Mouse (Mus musculus) adrenal gland, postnatal 25 days (tissue): ENCODE data around the gene Coa4. TPM values are rescaled to one million over a fixed set of nuclear protein-coding genes. Genes with fewer than 3 reads are reported as not detected.
A peak's percentile ranks its signal among the peaks of the same experiment; 100 is the strongest.

Experiments
- DNase-seq: peaks from one replicate; pipeline ENCODE4 v3.0.0; 2021; ENCODE audit warnings: mixed read lengths
- total RNA-seq: library from RNA; stranded (reverse); gene quantifications from 2 replicates; pipeline ENCODE4 v1.2.3, GENCODE M21; 2021

Gene Coa4
- total RNA-seq, 1 experiment from 2014 or later: 11.5 TPM

DNA sequence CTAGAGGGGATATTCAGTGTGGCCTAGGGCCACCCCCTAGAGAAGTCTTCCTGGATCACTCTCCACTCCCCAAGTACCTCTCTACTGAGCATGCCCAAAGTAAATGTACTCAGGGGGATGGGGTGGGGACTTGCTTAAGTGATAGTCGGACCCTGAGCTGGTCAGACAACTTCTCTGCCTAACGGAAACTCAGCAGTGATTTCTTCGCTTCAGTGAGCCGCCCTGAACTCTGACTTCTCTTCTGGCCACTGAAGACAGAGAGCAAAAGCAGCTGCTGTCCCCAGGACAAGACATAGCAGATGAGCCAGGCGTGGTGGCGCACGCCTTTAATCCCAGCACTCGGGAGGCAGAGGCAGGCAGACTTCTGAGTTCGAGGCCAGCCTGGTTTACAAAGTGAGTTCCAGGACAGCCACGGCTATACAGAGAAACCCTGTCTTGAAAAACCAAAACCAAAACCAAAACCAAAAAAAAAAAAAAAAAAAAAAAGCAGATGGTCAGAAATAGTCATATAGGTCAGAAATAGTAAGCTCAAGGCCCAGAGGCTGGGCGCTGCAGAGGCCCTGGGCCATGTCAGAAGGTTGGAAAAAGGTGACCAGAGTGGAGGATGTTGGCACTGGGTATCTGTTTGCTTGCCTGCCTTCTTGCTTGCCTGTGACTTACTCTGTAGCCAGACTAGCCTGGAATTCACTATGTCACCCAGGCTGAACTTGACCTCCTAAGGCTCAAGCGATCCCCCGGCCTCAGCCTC, 32.0 kb upstream of the Coa4 start:
- DNase-seq: no peak

DNA sequence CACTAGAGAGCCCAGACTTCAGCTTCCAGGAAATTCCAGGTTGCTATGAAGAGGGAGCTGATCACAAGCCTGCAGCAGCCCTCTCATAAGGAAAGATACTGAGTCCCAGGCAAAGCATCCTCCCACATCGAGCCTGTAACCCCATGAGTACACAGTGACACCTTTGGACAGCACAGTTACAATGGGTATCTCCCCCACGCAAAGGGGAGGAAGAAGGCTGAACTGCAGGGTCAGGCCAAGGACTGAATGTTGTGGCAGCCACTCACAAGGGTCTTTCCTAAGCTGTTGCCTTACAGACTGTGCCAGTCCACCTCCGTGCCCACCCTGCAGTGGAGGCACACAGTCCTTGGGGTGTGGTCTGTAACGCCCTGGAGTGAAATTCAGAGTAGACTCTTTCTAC, 30.4 kb upstream of the Coa4 start:
- no peak for DNase-seq

DNA sequence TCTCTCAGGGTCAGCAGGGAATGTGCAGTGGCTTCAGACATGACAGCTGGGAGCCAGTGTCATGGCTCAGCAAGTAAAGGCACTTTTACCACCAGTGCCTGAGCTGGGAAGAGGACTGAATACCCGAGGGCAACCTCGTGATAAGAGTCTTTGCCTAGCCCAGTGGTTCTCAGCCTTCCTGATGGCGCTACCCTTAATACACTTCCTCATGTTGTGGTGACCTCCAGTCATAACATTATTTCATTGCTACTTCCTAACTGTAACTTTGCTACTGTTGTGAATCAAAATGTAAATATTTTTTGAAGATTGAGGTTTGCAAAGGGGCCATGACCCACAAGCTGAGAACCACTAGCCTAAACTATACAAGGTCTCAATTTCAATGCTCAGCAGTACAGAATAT, 28.2 kb upstream of the Coa4 start:
- DNase-seq: no peak

DNA sequence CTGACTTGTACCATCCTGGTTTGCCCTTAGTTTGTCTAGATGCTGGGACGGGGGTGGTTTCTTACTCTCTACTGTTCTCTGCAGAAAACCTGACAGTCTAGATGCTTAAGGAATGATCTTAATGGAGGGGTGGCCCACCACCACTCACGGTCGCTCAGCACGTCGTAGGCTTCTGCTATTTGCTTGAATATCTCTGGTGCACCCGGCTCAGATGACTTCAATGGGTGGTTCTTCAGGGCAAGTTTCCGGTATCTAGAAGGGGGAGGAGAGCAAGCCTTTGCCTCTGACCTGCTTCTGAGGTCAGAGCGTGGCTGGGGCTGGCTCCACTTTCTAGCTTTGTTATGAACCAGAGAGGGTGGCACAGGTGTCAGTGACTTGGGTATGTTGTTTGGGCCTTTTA, 25.3 kb upstream of the Coa4 start:
- no peak for DNase-seq

DNA sequence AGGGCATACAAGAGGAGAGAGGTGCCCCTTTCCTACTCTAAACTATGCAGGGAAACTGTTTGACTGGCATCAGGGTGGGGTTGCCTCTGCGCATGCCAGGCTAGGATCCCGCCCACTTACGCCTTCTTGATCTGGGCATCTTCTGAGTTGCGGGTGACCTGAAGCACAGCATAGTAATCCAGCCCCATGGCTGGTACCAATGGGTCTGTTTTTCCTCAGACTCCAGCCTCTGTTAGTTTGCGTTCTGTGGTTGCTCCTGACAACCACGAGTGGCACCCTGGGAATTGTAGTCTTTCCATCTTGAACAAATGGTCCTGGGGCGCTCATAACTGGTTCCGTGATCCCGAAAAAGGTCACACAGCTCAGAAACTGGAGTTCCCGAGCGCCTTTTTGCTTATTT, 22.3 kb upstream of the Coa4 start, which contains the start of gene Dnajb13:
TSS of gene Dnajb13 (minus strand) at position 388 of the 400 bp plus-strand sequence.
- DNase-seq: no peak

DNA sequence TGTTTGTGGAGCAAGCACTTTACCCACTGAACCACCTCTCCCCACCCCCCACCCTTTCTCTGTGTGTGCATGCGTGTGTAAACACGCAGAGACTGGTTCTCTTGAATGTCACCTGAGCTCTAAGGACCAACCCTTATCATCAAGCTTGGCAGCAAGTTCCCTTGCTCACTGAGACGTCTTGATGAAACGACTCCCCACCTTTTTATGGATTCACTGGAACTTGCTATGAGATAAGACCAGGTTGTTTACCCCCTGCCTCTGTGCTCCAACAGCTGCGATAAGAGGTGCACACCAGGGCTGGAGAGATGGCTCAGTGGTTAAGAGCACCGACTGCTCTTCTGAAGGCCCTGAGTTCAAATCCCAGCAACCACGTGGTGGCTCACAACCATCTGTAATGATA, 16.7 kb upstream of the Coa4 start:
- DNase-seq: no peak

DNA sequence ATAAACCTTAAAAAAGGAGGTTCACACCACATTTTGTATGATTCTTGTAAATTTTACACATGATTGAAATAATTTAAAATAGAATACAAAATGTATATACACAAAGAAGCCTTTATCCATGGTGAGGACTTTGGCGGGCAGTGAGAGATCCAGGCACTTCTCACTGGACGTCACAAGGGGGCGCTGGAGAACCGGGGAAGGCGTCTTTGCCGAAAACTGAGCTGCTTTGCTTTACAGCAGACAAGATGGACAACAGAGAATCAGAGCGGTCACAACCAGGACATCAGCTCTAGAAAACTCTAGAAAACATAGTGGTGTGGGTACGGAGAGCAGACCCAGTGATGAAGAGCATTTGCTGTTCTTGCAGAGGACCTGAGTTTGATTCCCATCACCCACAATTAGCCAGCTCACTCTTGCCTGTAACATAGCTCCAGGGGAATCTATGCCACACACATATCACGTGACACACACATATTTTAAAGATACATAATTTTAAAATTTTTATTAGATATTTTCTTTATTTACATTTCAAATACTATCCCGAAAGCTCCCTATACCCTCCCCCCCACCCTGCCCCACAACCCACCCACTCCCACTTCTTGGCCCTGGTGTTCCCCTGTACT, 16.1 kb upstream of the Coa4 start:
- DNase-seq: peak; percentile 90

DNA sequence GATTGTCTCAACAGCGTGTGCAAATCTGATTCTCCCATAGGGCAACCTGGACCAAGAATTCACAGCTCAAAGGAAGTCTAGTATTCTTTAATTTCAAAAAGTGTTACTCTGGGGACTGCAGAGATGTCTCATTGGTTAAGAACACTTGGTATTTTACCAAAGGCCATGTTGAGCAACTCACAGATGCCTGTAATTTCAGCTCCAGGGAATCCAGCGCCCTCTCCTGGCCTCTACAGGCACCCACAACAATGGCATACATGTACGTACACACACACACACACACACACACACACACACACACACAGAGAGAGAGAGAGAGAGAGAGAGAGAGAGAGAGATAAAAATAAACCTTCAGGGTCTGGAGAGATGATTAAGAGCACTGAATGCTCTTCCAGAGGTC, 14.6 kb upstream of the Coa4 start:
- DNase-seq: no peak

DNA sequence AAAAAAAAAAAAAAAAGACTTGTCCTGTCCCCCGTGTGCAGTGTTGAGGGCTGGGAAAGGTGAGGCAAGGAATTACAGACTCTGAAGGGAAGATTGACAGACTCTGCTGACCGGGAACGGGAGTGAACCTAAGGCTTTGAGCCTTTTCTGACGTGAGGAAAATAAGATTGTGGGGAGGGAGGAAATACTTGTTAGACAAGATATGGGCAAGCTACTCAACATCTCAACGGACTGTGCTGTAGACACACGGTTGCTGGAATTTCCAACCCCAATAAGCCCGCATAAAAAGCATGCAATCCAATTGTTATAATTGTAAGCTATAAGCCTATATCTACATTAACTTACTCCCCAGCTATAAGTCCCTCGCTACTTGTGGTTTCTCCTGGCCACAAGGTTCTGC, 12.2 kb upstream of the Coa4 start:
- DNase-seq: no peak

DNA sequence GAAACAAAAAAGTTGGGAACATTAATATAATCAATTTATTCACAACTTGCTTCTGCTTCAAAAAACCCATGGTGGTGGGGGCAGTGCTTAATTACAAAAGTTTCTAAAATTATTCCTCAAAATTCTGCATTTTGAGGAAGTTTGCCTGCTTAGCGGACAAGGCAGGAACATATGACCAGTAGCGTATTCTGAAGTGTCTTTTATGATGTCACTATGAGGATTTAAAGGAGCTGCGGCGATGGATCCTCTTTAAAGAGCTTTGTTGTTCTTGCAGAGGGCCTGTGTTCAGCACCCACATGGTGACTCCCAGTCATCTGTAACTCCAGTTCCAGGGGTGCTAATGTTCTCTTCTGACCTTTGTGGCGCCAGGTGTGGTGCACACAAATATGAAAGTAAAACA, 6.1 kb upstream of the Coa4 start:
- no peak for DNase-seq

DNA sequence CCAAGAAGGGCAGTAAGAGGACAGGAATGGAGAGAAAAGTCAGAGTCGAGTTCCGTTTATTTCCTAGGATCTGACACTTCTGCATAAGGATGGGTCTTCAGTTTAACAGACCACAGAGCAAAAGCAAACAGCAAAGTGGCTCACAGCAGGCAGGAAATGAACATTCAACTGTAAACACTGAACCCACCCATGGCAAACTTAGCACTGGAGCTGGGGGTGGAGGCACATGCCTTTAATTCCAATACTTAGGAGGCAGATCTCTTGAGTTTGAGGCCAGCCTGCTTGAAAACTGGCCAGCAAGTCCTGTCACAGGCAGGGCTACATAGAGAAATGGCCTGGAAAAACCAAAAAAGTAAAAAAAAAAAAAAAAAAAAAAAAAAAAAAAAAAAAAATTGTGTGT, 3.4 kb upstream of the Coa4 start:
- DNase-seq: no peak

DNA sequence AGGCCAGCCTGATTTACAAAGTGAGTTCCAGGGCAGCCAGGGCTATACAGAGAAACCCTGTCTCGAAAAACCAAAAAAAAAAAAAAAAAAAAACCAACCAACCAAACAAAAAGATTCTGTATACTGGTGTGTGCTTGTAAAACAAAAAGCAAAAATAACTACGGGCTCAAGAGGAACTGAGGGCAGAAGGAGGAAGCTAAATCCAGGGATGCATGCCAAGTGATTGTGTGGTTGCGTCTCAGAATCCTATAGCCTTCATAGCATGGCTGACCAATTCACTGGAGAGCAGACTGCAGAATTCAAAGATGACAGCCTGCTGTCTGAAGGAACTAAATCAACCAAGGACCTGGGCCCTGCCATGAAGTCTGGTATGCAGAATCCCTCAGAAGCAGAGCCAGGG, 2.7 kb upstream of the Coa4 start:
- no peak for DNase-seq

DNA sequence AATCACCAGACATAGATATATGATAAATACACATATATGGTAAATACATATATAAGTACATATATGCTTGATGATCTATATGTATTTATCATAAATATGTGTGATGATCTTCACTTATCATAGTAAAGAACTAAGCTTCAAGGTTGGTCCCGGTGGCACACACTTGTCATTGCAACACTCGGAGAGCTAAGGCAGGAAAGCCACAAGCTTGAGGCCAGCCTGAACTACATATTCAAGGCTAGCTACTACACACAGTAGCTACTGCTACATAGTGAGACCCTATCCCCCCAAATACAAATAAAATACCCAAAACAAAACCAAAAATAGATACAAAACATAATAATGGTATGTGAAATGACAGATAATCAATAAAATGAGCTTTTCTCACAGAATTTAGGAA, 1.0 kb upstream of the Coa4 start:
- DNase-seq: no peak

DNA sequence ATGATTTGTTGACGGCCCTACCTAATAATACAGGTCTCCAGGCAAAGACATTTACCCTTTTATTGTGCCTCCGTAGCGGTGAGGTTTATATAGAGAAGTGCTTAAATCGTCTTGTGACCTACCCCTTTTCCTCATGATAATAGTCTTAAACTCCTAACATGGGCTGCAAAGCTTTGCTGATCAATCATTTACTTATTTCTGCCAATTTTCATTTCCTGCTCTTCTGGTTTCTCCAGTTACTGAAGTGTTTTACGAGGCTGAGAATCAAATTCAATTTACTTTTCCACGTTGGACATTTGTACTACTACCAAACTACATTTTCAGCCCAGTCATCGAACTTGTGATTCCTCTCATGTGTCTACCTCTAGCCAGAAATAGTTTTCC, 640 bp downstream of the Coa4 start:
- DNase-seq: no peak

DNA sequence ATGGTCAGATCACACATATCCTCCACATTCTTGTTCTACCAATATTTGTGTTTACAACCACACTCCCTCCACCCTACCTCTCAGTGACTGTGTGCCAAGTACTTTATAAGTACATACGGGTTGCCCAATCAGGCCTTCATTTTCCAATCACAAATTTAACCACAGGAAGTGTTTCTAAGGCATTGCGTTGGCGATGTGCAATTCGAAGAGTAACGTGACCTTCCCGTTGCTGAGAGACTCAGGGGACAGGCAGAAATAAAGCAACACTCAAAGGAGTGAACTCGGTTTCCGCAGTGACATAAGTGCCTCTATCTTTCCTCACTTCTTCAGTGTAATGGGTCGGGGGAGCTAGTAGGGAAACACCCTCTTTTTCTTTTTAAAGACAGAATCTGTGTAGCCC, 2.6 kb downstream of the Coa4 start:
- no peak for DNase-seq

DNA sequence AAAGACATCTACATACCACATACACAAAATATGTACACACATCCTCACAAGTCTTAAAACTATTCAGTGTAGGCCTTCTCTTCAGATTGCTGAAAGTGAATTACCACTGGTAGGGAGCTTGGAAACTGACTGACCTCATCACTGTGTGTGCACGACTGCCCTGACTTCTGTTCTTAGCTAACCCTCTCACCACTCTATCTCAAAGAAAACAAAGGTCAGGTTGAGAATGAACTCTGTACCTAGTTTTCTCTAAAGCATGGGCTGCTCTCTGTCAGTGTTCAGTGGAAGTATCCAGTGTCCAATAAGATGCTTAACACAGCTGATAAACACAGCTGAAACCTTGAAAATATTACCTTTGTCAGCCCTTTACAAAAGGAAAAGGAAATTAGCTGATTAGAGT, 7.6 kb downstream of the Coa4 start:
- DNase-seq: no peak

DNA sequence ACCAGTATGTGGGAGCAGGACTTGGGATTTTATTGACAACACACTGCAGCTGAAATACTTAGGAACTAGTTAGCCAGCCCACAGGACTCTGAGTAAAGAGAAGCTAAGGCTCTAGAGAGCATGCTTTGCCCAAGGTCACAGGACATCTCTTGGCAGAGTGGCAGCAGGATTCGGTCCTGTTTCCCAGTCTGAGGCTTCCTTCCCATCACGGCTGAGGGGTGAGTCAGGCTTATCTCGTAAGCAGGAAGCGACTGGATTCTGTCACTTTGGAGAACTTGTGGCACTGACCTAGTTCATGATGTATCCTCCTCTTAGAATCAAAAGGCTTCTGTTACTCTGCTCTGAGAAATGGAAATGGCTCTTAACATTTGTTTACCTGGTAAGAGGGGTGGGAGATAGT, 10.8 kb downstream of the Coa4 start:
- peak; percentile 56 for DNase-seq

DNA sequence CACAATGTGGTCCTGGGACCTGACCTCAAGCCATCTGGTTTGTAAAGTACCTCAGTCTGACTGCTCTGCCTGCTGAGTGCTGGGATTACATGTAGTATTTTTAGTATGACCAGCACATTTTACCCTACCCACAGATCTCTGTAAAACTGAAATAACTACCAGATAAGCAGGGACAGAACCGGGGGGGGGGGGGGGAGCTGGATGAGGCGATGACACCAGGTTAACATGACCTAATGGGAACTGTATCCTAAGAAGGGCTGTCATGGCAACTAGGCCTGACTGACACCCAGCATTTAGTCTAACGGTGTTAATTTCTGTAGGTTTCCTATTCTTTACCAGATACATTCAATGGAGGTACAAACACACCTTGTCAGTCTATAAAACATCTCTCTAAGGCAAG, 12.9 kb downstream of the Coa4 start:
- no peak for DNase-seq

DNA sequence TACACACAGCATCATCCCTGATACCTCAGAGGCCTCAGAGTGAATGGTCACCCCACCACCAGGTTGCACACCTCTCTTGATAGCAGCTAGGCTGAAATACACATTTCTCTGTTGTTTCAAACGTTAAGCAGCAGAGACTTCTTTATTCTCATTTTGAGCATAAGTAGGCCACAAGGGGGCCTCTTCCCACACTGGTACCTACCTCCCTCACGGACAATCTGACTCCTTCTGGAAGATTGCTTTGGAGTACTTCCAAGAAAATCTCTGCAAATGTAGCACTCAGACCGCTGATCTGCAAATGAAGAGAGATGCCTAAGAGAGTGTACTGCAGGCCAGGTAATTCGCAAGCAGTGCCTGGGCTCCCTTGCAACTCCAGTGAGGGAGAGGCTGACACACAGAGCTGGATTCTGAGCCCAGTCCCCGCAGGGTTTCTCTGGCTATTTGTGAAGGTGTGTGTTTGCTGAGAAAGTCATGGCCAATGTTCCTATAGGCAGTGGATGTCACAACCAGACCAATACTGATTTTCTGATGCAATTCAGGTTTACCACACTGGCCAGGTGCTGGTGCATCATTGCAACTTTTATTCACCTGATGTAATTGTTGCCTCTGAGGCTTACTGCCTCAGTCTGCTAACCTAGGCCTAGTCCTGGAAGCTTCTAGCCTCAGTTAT, 13.6 kb downstream of the Coa4 start:
- no peak for DNase-seq

DNA sequence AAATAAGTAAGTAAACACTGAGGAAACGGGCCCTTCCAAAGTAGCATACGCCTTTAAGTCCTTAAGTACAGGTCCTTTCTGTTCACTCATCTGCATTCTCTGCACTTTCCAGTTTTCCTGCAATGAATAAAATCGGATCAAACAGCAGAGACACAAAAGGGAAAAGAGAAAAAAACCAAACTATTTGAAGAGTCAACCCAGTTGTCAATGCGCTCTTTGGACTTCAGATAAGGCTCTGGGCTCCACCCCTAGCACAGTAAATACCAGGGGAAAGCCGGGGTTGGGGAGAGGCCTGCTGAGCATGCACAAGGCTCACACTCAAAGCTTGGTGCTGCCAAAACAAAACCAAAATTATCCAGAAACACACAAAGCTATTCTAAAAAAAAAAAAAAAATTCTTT, 18.1 kb downstream of the Coa4 start:
- no peak for DNase-seq

DNA sequence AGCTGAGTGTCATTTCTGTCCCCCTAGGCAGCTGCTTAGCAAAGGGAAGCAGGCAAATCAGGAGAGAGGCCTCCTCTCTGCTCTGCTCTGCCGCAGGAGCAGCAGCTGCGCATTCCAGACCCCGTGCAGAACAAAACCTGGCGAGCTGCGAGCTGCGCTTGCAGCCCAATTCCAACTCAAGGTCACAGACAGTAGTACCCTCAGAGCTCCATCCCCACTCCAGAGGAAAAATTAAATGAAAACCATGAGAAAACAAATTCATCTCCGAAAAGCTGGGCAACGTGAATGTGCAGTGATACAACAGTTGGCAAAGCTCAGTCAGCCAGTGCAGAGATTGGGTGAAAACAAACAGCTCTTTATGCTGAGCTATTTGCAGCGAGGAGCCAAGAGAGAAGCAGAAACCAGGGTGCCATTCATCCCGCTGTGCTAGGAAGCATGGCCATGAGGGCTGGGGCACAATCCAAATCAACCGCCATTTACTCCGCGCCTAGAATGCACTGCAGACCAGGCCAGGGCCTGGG, 18.6 kb downstream of the Coa4 start:
- DNase-seq: peak; percentile 10

DNA sequence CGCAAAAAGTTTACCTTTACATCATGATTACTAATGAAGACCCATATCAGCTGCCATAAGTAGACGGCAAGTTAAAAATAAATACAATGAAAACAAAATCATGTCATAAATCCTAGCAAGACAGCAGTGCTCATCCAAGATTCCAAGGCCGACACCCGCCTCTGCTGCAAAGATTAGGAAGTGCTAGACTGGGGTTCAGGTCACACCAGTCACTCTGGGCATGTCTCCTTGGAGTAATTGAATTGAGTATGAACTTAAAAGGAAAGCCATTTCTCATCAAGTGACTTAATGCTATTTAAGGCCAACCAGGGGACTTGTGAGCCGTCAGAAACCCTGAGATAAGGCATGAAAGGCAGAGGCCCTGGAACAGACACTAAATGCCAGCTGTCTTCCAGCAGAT, 20.4 kb downstream of the Coa4 start:
- peak; percentile 20 for DNase-seq

DNA sequence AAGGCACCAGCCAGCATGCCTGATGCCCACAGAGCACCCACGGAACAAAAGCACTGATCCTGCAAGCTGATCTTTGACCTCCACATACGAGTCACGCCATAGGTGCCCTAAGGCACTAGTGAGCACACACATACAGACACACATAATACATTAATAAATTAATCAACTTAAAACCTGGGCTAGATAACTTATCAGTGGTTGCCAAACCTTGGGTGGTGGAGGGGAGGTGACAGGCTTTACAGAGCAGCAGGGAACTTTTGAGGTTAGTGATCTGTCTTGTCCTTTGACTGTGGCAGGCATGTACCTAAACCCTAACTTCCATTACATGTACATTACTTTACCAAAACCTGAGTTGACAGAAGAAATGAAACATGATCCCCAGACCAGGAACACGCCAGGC, 22.5 kb downstream of the Coa4 start:
- DNase-seq: no peak
